Mouse (Mus musculus) ES-E14 (cell line): ENCODE results near the gene Paqr7.

Source experiments
- CHD2 ChIP-seq: IDR thresholded peaks from 2 replicates; pipeline ENCODE4 v1.6.1; 2014; ENCODE audit warnings: mild to moderate bottlenecking, low read depth, low read length, inconsistent platforms
- HCFC1 ChIP-seq: IDR thresholded peaks from 2 replicates; pipeline ENCODE4 v1.6.1; 2012; ENCODE audit warnings: low read length, inconsistent platforms, borderline replicate concordance; ENCODE audit not compliant: insufficient read depth
- MAFK ChIP-seq: IDR thresholded peaks from 2 replicates; pipeline ENCODE4 v1.6.1; 2014; ENCODE audit warnings: mild to moderate bottlenecking, low read depth, low read length, inconsistent platforms; ENCODE audit not compliant: insufficient read depth
- ZC3H11A ChIP-seq: IDR thresholded peaks from 2 replicates; pipeline ENCODE4 v1.6.1; 2012; ENCODE audit warnings: low read depth, mild to moderate bottlenecking, inconsistent platforms, low read length, borderline replicate concordance
- ZNF384 ChIP-seq: IDR thresholded peaks from 2 replicates; pipeline ENCODE4 v1.6.1; 2012; ENCODE audit warnings: low read depth, low read length, inconsistent platforms

GRCm38 (mm10) chr4:134546814-134547705 is 50.6 kb downstream of the Paqr7 start:
- no peak for TF ChIP-seq HCFC1
- TF ChIP-seq ZC3H11A = no peak
- TF ChIP-seq MAFK = no peak
- no peak for TF ChIP-seq CHD2
- no peak for TF ChIP-seq ZNF384
